Mouse (Mus musculus) kidney, embryonic 16.5 days (tissue): ENCODE data around the gene H60b. TPM values are rescaled to one million over a fixed set of nuclear protein-coding genes. Genes with fewer than 3 reads are reported as not detected.

Experiments used
- ATAC-seq: fragments of 200-750 bp; cut with Nextera tagmentation; 2 replicates; pipeline ENCODE4 v1.8.0; 2017; ENCODE audit warnings: moderate TSS enrichment; ENCODE audit not compliant: low FRiP score, low TSS enrichment
- H3K27ac ChIP-seq: fragments of 300-500 bp; sonication (generic); 2 replicates; pipeline ENCODE4 v1.5.1; 2014; ENCODE audit warnings: low read length
- H3K27me3 ChIP-seq: fragments of 300-500 bp; sonication (generic); 2 replicates; pipeline ENCODE4 v1.6.1; 2014; ENCODE audit warnings: low read length, control low read depth, mixed read lengths; ENCODE audit not compliant: insufficient read depth
- H3K36me3 ChIP-seq: fragments of 300-500 bp; sonication (generic); 2 replicates; pipeline ENCODE4 v1.6.1; 2014; ENCODE audit warnings: low read length, control low read depth, mixed read lengths; ENCODE audit not compliant: insufficient read depth
- H3K4me1 ChIP-seq: fragments of 300-500 bp; sonication (generic); 2 replicates; pipeline ENCODE4 v1.6.1; 2014; ENCODE audit warnings: low read length, control low read depth, mixed read lengths; ENCODE audit not compliant: insufficient read depth
- H3K4me2 ChIP-seq: fragments of 300-500 bp; sonication (generic); replicated peaks from 2 replicates; pipeline ENCODE4 v1.6.1; 2014; ENCODE audit warnings: low read depth, low read length
- H3K4me3 ChIP-seq: fragments of 300-500 bp; sonication (generic); 2 replicates; pipeline ENCODE4 v1.5.1; 2014; ENCODE audit warnings: mild to moderate bottlenecking, low read length
- H3K9ac ChIP-seq: fragments of 300-500 bp; sonication (generic); replicated peaks from 2 replicates; pipeline ENCODE4 v1.6.1; 2014; ENCODE audit warnings: low read length
- H3K9me3 ChIP-seq: fragments of 300-500 bp; sonication (generic); 2 replicates; pipeline ENCODE4 v1.6.1; 2016; ENCODE audit warnings: low read length, control low read depth
- WGBS: fragments of 180-500 bp; shearing (Covaris S2); extraction: QIAGEN DNeasy Blood & Tissue Kit; methylation state at CpG from one replicate; pipeline ENCODE4 v1.1.7; 2014; 5-methylcytosine and 5-hydroxymethylcytosine counted together
- polyA plus RNA-seq: library from polyadenylated mRNA; unstranded; fragments of >200 nt; fragmentation: Nextera tagmentation; extraction: Ambion mirVana; gene quantifications from 2 replicates; pipeline ENCODE4 v1.2.1, GENCODE M21; 2015

H60b gene
- polyA plus RNA-seq, 1 experiment from 2014 or later, result 1.5 TPM

GRCm38 (mm10) chr10:22301641-22302040 lies 143.3 kb downstream of the H60b start:
- Histone ChIP-seq H3K4me1 (no peaks in the 10 kb centered on the region), H3K27me3 (no peaks in the 10 kb centered on the region), H3K27ac (no peak overlapping the region), H3K9ac (no peak overlapping the region), H3K36me3 (no peaks in the 10 kb centered on the region), H3K4me2 (no peak overlapping the region), H3K9me3 (no peaks in the 10 kb centered on the region), H3K4me3 (no peak overlapping the region)
- WGBS, result 48% methylated on average over 1 of the region's 1 CpGs
- no peak for ATAC-seq

- 67% methylated on average over 5 of the region's 5 CpGs for WGBS
- H3K9ac ChIP-seq, result no peak overlapping the region
These were observed 144.1 kb downstream of the H60b start for GRCm38 (mm10) chr10:22302344-22303057.

GRCm38 (mm10) chr10:22303736-22304135 lies 145.3 kb downstream of the H60b start:
- Histone ChIP-seq H3K4me2 (no peak overlapping the region), H3K27me3 (no peaks in the 10 kb centered on the region), H3K4me1 (no peaks in the 10 kb centered on the region), H3K36me3 (no peaks in the 10 kb centered on the region), H3K9me3 (no peaks in the 10 kb centered on the region), H3K9ac (no peak overlapping the region), H3K4me3 (no peak overlapping the region), H3K27ac (no peak overlapping the region)
- WGBS, result 91% methylated on average over 6 of the region's 6 CpGs
- no peak for ATAC-seq

More at GRCm38 (mm10) chr10:22302344-22303057, 144.1 kb downstream of the H60b start:
- no peaks in the 10 kb centered on the region for H3K4me1 ChIP-seq
- ATAC-seq, result no peak
- H3K36me3 ChIP-seq, result no peaks in the 10 kb centered on the region
- H3K4me2 ChIP-seq, result no peak overlapping the region
- H3K27me3 ChIP-seq, result no peaks in the 10 kb centered on the region
- no peaks in the 10 kb centered on the region for H3K9me3 ChIP-seq
- H3K4me3 ChIP-seq, result no peak overlapping the region
- no peak overlapping the region for H3K27ac ChIP-seq

- Histone ChIP-seq H3K9ac (no peak overlapping the region), H3K27me3 (no peaks in the 10 kb centered on the region), H3K36me3 (no peaks in the 10 kb centered on the region), H3K4me1 (no peaks in the 10 kb centered on the region), H3K9me3 (no peaks in the 10 kb centered on the region), H3K4me3 (no peak overlapping the region), H3K27ac (no peak overlapping the region), H3K4me2 (no peak overlapping the region)
- no peak for ATAC-seq
- whole genome bisulfite sequencing, result 89% methylated on average over 4 of the region's 4 CpGs
These were observed 147.4 kb downstream of the H60b start for GRCm38 (mm10) chr10:22305801-22306200.

- ATAC-seq, result no peak
- Histone ChIP-seq H3K4me2 (no peak overlapping the region), H3K4me3 (no peak overlapping the region), H3K4me1 (no peaks in the 10 kb centered on the region), H3K27me3 (no peaks in the 10 kb centered on the region), H3K9me3 (no peaks in the 10 kb centered on the region), H3K27ac (no peak overlapping the region), H3K36me3 (no peaks in the 10 kb centered on the region), H3K9ac (no peak overlapping the region)
- 51% methylated on average over 4 of the region's 4 CpGs for WGBS
These were observed 148.1 kb downstream of the H60b start for GRCm38 (mm10) chr10:22306452-22306851.

- Histone ChIP-seq H3K9ac (no peak overlapping the region), H3K27me3 (no peaks in the 10 kb centered on the region), H3K9me3 (no peaks in the 10 kb centered on the region), H3K4me3 (no peak overlapping the region), H3K36me3 (no peaks in the 10 kb centered on the region), H3K4me2 (no peak overlapping the region), H3K4me1 (no peaks in the 10 kb centered on the region), H3K27ac (no peak overlapping the region)
- 50% methylated on average over 1 of the region's 1 CpGs for WGBS
- ATAC-seq, result no peak
These were observed 149.8 kb downstream of the H60b start for GRCm38 (mm10) chr10:22308221-22308620.

- H3K27me3 ChIP-seq, result no peaks in the 10 kb centered on the region
These were observed 164.5 kb downstream of the H60b start for GRCm38 (mm10) chr10:22322858-22323257.

More at GRCm38 (mm10) chr10:22322858-22323257, 164.5 kb downstream of the H60b start:
- Histone ChIP-seq H3K36me3 (no peaks in the 10 kb centered on the region), H3K4me2 (no peak overlapping the region), H3K27ac (no peak overlapping the region), H3K9ac (no peak overlapping the region), H3K4me3 (no peak overlapping the region), H3K4me1 (no peaks in the 10 kb centered on the region), H3K9me3 (no peaks in the 10 kb centered on the region)
- ATAC-seq, result no peak
- 86% methylated on average over 2 of the region's 2 CpGs for WGBS

Other genes starting within 250 kb of the H60b start
- not detected in 2 replicates for gene 4930444G20Rik, start 90.5 kb upstream of the H60b start, polyA plus RNA-seq
- 30.1 and 31.6 TPM in 2 replicates for gene E030030I06Rik, start 9.3 kb upstream of the H60b start, polyA plus RNA-seq
- 12.5 and 13.1 TPM in 2 replicates for gene Raet1e, start within 50 bp of the H60b start, polyA plus RNA-seq
- gene Raet1d, start 202.0 kb downstream of the H60b start, polyA plus RNA-seq, result 13.1 and 14.0 TPM in 2 replicates